Mouse (Mus musculus) hindbrain, embryonic 12.5 days (tissue): Measurements from ENCODE around the gene Smim12. TPM values are rescaled to one million over a fixed set of nuclear protein-coding genes. Genes with fewer than 3 reads are reported as not detected.

Experiments used
- ATAC-seq: fragments of 200-750 bp; cut with Nextera tagmentation; 2 replicates; pipeline ENCODE4 v1.8.0; 2017; ENCODE audit warnings: moderate TSS enrichment; ENCODE audit not compliant: low FRiP score
- H3K27ac ChIP-seq: fragments of 300-500 bp; sonication (generic); 2 replicates; pipeline ENCODE4 v1.5.1; 2016; ENCODE audit warnings: mild to moderate bottlenecking
- H3K27me3 ChIP-seq: fragments of 300-500 bp; sonication (generic); 2 replicates; pipeline ENCODE4 v1.6.1; 2016; ENCODE audit warnings: mild to moderate bottlenecking
- H3K36me3 ChIP-seq: fragments of 300-500 bp; sonication (generic); 2 replicates; pipeline ENCODE4 v1.6.1; 2016; ENCODE audit warnings: mild to moderate bottlenecking
- H3K4me1 ChIP-seq: fragments of 300-500 bp; sonication (generic); 2 replicates; pipeline ENCODE4 v1.6.1; 2016
- H3K4me2 ChIP-seq: fragments of 300-500 bp; sonication (generic); replicated peaks from 2 replicates; pipeline ENCODE4 v1.6.1; 2016; ENCODE audit warnings: mild to moderate bottlenecking
- H3K4me3 ChIP-seq: fragments of 300-500 bp; sonication (generic); 2 replicates; pipeline ENCODE4 v1.5.1; 2016; ENCODE audit warnings: mild to moderate bottlenecking
- H3K9ac ChIP-seq: fragments of 300-500 bp; sonication (generic); 2 replicates; pipeline ENCODE4 v1.6.1; 2016; ENCODE audit warnings: mild to moderate bottlenecking, moderate library complexity
- H3K9me3 ChIP-seq: fragments of 300-500 bp; sonication (generic); replicated peaks from 2 replicates; pipeline ENCODE4 v1.6.1; 2016; ENCODE audit warnings: mild to moderate bottlenecking
- WGBS: fragments of 180-500 bp; shearing (Covaris S2); methylation state at CpG from one replicate; pipeline ENCODE4 v1.1.7; 2016; 5-methylcytosine and 5-hydroxymethylcytosine counted together
- polyA plus RNA-seq: library from polyadenylated mRNA; unstranded; fragments of >200 nt; fragmentation: Nextera tagmentation; extraction: Ambion mirVana; gene quantifications from 2 replicates; pipeline ENCODE4 v1.2.1, GENCODE M21; 2016

Smim12 gene
- polyA plus RNA-seq, 1 experiment from 2014 or later, result 50.6 TPM

DNA sequence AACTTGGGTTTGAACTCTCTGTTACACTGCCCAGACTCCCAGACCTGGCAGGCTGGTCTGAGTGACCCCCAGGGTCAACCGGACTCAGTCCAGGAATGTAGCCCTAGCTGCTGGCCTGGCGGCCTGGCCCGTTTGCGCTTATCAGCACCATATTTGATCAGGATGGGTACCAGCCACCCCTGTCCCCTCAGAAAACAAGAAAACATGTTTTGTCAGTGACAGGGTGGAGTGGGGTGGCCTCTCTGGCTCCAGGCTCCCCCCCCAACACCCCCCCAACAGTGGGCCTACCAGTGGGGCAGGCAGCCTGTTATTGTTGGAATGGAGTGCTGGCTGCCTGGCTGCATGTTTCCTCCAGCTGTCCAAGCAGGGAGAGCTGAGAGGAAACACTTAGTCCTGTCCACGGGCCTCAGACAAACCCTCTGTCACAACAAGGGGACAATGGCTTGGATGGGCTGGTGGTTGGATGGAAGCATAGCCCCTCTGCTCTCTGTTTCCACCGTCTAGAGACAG is 45.5 kb downstream of the Smim12 start:
- H3K9me3 ChIP-seq, result no peaks in the 10 kb centered on the region
- H3K9ac ChIP-seq, result no peak overlapping the region
- no peak overlapping the region for H3K27ac ChIP-seq
- 0 out of 2 replicates have a peak, but pooled peaks cover 3% of the 10 kb centered on the region for H3K4me1 ChIP-seq
- no peak overlapping the region for H3K4me3 ChIP-seq
- no peaks in the 10 kb centered on the region for H3K36me3 ChIP-seq
- no peak for ATAC-seq
- WGBS, result 59% methylated on average over 6 of the region's 6 CpGs
- no peaks in the 10 kb centered on the region for H3K27me3 ChIP-seq
- no peak overlapping the region for H3K4me2 ChIP-seq

- no peak for ATAC-seq
- Histone ChIP-seq H3K27me3 (no peaks in the 10 kb centered on the region), H3K27ac (no peak overlapping the region), H3K36me3 (no peaks in the 10 kb centered on the region), H3K9ac (no peak overlapping the region), H3K4me2 (no peak overlapping the region), H3K4me3 (no peak overlapping the region), H3K9me3 (no peaks in the 10 kb centered on the region), H3K4me1 (0 out of 2 replicates have a peak, but pooled peaks cover 3% of the 10 kb centered on the region)
- 60% methylated on average over 5 of the region's 5 CpGs for WGBS
Measured at GRCm38 (mm10) chr4:127292631-127293030, 49.0 kb downstream of the Smim12 start.

Other genes with a start within 250 kb of the Smim12 start
- 178 and 204 TPM in 2 replicates for gene Sfpq, start 222.5 kb upstream of the Smim12 start, polyA plus RNA-seq
- 25.7 and 27.0 TPM in 2 replicates for gene Zmym1, start 182.6 kb upstream of the Smim12 start, polyA plus RNA-seq
- 36.0 and 41.1 TPM in 2 replicates for gene Zmym6, start 166.4 kb upstream of the Smim12 start, polyA plus RNA-seq
- 19.8 and 20.0 TPM in 2 replicates for gene Tmem35b, start 120.1 kb upstream of the Smim12 start, polyA plus RNA-seq
- 12.5 and 13.3 TPM in 2 replicates for gene Dlgap3, start 74.6 kb upstream of the Smim12 start, polyA plus RNA-seq
- 13.9 and 15.2 TPM in 2 replicates for gene Gja4, start 70.3 kb downstream of the Smim12 start, polyA plus RNA-seq
- gene Gjb3, start 87.1 kb downstream of the Smim12 start, polyA plus RNA-seq, result 0.33 and 0.46 TPM in 2 replicates
- 0.19 and 0.36 TPM in 2 replicates for gene Gjb4, start 110.3 kb downstream of the Smim12 start, polyA plus RNA-seq
- 0.30 and 0.44 TPM in 2 replicates for gene Gjb5, start 114.4 kb downstream of the Smim12 start, polyA plus RNA-seq